Mouse (Mus musculus) erythroblast, embryonic 14.5 days (primary cell): Measurements from ENCODE around the gene Lamtor5.

ENCODE experiments used
- GATA1 ChIP-seq: IDR thresholded peaks from 2 replicates; pipeline ENCODE4 v1.6.1; 2012; ENCODE audit warnings: low read length, inconsistent platforms, mixed read lengths
- TAL1 ChIP-seq: IDR thresholded peaks from 3 replicates; pipeline ENCODE4 v1.6.1; 2012; ENCODE audit warnings: low read length, inconsistent platforms, mixed read lengths

DNA sequence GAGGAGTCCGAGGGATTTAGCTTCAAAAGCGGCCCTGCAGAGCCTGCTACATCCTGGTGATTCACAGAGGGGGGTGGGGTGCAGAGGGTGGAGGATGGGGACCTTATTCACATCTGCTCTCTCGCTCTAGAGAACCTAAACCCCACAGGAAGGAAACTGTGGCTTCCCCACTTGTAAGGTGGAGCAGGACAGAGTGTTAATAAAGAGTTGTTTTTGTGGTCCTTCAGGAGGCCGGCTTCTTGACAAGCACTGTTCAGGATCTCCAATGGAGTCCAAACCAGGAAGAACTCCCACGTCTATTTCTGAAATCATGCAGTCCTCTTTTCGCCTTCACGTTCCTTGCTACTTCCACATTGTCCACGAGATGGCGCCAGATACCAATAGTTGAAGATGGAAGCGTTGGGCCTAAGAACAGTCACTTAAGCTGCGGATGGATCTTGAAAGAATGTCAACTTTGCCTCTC, 45.3 kb upstream of the Lamtor5 start:
- no peak for TF ChIP-seq TAL1
- TF ChIP-seq GATA1: no peak
